Mouse (Mus musculus) frontal cortex, adult (tissue): ENCODE data around the gene Trip12.
A peak's percentile ranks its signal among the peaks of the same experiment; 100 is the strongest.

Source experiments
- ATAC-seq: cut with Nextera tagmentation; 2 replicates; pipeline ENCODE4 v1.9.2; 2017; ENCODE audit warnings: mild to moderate bottlenecking, moderate library complexity, mixed read lengths; ENCODE audit not compliant: low TSS enrichment

Gene Trip12

DNA sequence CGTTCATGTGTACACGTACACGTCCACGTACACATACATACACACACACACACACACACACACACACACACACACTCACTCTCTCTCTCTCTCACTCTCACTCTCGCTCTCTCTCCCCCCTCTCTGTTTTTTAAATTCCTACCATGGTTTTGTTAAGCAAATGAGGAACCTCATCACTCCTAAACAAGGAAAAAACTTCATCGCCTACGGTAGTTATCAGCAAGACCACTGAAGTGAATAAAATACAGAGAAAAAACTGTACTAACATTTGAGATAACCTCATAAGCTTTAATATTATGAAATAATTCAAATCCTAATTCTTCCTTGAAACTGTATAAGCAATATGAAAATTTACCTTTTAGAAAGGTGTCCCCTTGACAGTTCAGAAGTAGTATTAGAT, 45.0 kb downstream of the Trip12 start:
- no peak for ATAC-seq

DNA sequence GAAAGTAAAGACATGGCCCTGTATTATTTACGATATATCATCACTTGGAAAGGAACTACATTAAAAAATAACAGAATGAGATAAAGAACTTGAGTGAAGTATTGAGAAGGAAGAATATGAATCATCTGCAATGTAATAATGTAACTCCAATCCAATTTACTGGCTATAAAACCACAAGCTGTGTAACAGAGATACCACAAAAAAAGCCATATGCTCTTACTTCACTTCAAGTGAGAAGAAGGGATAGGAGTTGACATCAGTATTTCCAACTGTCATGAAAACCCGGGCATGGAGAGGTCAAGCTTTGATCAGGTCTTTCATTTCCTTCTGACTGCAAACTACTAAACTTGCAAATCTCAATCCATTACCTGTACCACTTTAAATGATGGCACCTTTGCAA, 48.9 kb downstream of the Trip12 start:
- no peak for ATAC-seq

- no peak for ATAC-seq
These were observed 59.7 kb downstream of the Trip12 start for GRCm38 (mm10) chr1:84780630-84781029.

DNA sequence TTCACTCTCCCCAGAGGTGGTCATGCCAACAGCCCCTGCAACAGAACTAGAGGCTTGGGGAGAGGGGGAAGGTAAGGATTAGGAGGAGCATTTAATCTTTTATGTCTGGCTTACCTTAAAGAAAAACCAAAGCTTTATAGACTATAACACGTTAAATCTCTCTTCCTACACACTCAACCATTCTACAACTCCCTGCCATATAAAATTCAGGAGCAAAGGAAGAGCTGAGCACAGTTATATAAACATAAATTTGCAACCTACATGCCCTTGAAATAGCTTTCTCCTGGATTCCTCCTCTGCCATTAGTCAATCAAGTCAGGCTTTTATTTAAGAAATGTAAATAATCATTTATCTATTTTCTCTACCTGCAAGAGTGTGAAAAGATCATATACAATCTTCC, 62.9 kb downstream of the Trip12 start:
- peak; percentile 92 for ATAC-seq

DNA sequence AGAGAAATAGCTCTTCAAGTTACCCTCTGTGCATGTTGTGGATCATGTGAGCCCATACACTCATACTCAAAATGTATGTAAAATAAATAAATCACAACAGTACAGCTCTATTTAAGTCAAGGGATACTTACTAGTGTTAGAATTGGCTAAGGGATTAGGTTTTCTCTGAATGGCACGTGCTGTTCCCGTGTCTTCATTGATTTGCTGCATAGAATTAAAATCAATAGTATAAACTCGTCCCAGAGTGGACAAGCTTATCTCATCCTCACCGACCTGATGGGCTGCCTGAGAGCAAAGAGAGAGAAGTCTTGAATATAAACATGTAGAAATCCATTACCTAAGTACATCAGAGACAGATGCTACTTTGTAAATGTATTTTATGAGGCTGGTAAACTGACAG, 81.5 kb downstream of the Trip12 start:
- no peak for ATAC-seq

DNA sequence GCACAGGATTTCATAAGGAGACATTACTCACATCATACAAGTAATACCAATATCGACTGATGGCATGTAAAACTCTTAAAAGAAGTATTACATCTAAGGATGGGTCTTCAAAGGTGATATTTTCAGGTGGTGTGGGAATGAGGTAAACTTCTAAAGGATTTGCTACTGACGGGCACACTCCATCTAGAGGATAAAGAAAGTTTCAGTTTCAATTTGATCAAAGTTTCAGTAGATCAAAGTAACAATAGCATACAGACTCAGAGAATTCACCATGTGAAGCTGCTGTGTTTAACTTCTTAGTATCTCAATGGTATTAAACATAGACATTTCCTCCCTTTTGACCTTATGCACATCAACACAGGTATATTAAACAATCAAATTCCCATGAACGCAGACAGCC, 98.2 kb downstream of the Trip12 start:
- no peak for ATAC-seq

DNA sequence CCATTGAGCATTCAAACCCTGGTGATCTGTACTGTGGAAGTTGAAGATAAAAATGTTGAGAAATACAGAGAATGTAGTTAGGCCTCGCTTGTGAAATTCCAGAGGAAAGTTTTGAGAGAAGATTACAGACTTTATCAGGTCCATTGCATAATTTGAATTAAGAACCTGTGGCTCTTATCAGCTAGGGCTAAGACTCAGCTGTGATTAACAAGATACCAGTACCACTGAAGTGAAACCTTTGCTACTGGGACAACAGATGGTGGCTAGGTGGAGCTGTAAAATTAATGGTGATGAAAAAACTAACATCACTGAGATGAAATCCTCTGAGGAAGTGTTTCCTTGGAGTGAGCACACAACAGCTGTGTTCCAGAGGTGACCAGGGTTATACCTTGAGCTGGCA, 100.2 kb downstream of the Trip12 start:
- no peak for ATAC-seq

GRCm38 (mm10) chr1:84737097-84737496, 103.2 kb downstream of the Trip12 start:
- no peak for ATAC-seq

- ATAC-seq: peak; percentile 57; the same call in 1 of the 2 replicates
These were observed 106.5 kb downstream of the Trip12 start for GRCm38 (mm10) chr1:84733799-84734198.

DNA sequence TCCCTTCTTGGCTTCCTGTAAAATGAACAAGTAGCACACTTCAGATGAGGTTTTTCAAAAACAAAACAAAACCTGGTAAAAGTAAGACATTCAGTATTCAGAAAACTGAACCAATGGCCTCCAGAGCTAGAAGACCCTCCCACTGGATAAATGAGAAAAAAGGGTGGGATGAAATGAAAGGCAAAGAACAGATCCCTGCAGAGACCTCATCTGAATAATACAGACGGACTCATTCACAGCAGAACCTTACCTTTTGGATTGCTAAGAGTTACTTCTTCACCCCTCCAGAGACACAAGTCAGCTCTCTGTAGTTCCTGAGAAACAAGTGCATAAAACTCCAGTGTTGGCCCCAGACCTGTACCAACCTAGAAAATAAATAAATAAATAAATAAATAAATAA, 108.6 kb downstream of the Trip12 start:
- no peak for ATAC-seq

- no peak for ATAC-seq
These were observed 117.5 kb downstream of the Trip12 start for GRCm38 (mm10) chr1:84722841-84723240.

- no peak for ATAC-seq
These were observed 117.9 kb downstream of the Trip12 start for GRCm38 (mm10) chr1:84722371-84722770.

DNA sequence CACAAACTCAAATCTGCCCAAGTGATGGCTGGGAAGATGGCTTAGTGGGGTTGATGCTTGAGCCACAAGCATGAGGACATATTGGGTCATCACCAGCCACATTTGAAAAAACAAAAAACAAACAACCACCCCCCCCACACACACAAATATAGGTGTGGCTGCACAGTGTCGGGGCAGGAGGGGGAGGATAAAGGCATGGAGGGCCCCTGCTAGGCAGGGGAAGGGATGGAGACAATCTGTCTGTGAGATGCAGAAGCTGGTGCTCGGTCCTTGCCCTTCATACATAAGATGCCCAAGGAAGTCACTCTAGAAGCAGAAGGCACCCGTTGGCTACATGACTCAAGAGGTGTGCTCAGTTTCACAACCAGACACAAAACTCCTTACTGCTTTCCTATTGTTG, 118.4 kb downstream of the Trip12 start:
- ATAC-seq: no peak

DNA sequence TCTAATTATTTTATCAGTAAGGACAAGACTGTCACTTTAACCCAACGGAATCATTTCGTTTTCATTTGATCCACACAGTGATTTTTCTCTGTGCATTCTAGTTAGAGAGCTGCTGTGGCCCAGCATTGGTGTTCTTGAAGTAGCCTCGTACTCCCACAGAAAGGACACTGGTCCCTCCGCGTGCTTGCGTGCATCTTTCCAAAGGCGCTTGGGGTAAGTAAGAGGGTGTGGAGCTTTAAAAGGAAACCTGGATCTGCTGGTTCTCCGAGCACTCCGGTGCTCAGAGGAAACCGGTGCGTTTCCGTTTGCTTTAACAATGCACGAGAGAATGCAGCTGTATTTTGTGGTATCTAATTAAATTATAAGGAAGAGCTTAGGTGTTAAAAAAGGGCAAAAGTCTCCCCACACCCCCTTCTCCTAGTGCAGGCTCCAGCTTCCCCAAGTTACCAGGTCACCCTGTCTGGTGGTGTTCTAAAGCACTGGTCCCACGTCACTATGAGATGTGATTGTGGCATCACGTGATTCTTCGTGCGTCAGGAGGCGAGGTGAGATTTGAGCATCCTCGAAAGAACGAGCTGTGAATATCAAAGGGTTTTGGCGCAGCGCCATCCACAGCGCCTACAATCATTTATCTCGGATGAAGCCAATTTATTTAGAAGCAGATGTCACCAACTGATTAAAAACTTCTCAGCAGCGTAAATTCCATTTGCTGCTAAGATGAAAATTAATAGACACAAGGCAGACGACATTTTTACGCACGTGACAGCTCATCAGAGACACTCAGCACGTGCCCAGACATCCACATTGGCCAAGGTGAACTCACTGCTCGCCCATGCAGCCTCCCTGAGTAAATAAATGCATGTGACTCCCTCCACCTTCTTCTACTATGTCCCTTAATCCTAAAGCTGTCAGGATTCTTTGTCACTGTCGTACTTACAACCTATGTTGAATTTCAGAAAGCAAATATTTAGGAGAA, 130.2 kb downstream of the Trip12 start:
- ATAC-seq: peak; percentile 90

- ATAC-seq: peak; percentile 24
These were observed 130.9 kb downstream of the Trip12 start for GRCm38 (mm10) chr1:84709406-84709805.

GRCm38 (mm10) chr1:84700254-84700653, 140.1 kb downstream of the Trip12 start:
- no peak for ATAC-seq

GRCm38 (mm10) chr1:84697136-84697535, 143.2 kb downstream of the Trip12 start:
- ATAC-seq: peak; percentile 68

GRCm38 (mm10) chr1:84695517-84696411, 144.6 kb downstream of the Trip12 start, which contains the start of gene Dner:
Dner (minus strand) TSS chr1:84696221.
- peak; percentile 79 for ATAC-seq

GRCm38 (mm10) chr1:84694688-84695474, 145.4 kb downstream of the Trip12 start:
- ATAC-seq: peak; percentile 46

GRCm38 (mm10) chr1:84677910-84678309, 162.4 kb downstream of the Trip12 start:
- ATAC-seq: no peak
